Mouse (Mus musculus) kidney, postnatal 0 days (tissue): ENCODE results near the gene Ehbp1l1. TPM values are rescaled to one million over a fixed set of nuclear protein-coding genes. Genes with fewer than 3 reads are reported as not detected.

Source experiments
- ATAC-seq: fragments of 200-750 bp; cut with Nextera tagmentation; replicated peaks from 2 replicates; pipeline ENCODE4 v1.8.0; 2017; ENCODE audit warnings: low read depth, moderate number of reproducible peaks, moderate TSS enrichment, moderate library complexity; ENCODE audit not compliant: low FRiP score
- DNase-seq: peaks from one replicate; pipeline ENCODE4 v3.0.0-alpha.2; 2016; ENCODE audit warnings: low spot score
- H3K27ac ChIP-seq: fragments of 300-500 bp; sonication (generic); 2 replicates; pipeline ENCODE4 v1.5.1; 2014; ENCODE audit warnings: mild to moderate bottlenecking
- H3K27me3 ChIP-seq: fragments of 300-500 bp; sonication (generic); 2 replicates; pipeline ENCODE4 v1.6.1; 2014; ENCODE audit warnings: low read length, mixed read lengths; ENCODE audit not compliant: insufficient read depth
- H3K36me3 ChIP-seq: fragments of 300-500 bp; sonication (generic); 2 replicates; pipeline ENCODE4 v1.6.1; 2014; ENCODE audit warnings: low read length, mixed read lengths; ENCODE audit not compliant: insufficient read depth
- H3K4me1 ChIP-seq: fragments of 300-500 bp; sonication (generic); replicated peaks from 2 replicates; pipeline ENCODE4 v1.6.1; 2014; ENCODE audit warnings: antibody characterized with exemption, low read length, mixed read lengths; ENCODE audit not compliant: insufficient read depth
- H3K4me2 ChIP-seq: fragments of 300-500 bp; sonication (generic); 2 replicates; pipeline ENCODE4 v1.6.1; 2014; ENCODE audit warnings: mild to moderate bottlenecking, low read length, moderate library complexity, mixed read lengths
- H3K4me3 ChIP-seq: fragments of 300-500 bp; sonication (generic); replicated peaks from 2 replicates; pipeline ENCODE4 v1.5.1; 2014; ENCODE audit warnings: low read depth, low read length
- H3K9ac ChIP-seq: fragments of 300-500 bp; sonication (generic); 2 replicates; pipeline ENCODE4 v1.6.1; 2014; ENCODE audit warnings: low read depth, low read length
- H3K9me3 ChIP-seq: fragments of 300-500 bp; sonication (generic); replicated peaks from 2 replicates; pipeline ENCODE4 v1.6.1; 2016; ENCODE audit warnings: low read length, inconsistent platforms, mixed read lengths
- CTCF ChIP-seq: IDR thresholded peaks from 2 replicates; pipeline ENCODE4 v1.5.1; 2016; ENCODE audit warnings: antibody characterized with exemption, low read depth, mild to moderate bottlenecking, moderate library complexity
- WGBS: fragments of 180-500 bp; shearing (Covaris S2); extraction: QIAGEN DNeasy Blood & Tissue Kit; methylation state at CpG from one replicate; pipeline ENCODE4 v1.1.7; 2014; 5-methylcytosine and 5-hydroxymethylcytosine counted together
- polyA plus RNA-seq: library from polyadenylated mRNA; unstranded; fragments of >200 nt; fragmentation: Nextera tagmentation; extraction: Ambion mirVana; gene quantifications from 2 replicates; pipeline ENCODE4 v1.2.1, GENCODE M21; 2015

Ehbp1l1 gene
- polyA plus RNA-seq, 1 experiment from 2014 or later = 14.3 TPM

DNA sequence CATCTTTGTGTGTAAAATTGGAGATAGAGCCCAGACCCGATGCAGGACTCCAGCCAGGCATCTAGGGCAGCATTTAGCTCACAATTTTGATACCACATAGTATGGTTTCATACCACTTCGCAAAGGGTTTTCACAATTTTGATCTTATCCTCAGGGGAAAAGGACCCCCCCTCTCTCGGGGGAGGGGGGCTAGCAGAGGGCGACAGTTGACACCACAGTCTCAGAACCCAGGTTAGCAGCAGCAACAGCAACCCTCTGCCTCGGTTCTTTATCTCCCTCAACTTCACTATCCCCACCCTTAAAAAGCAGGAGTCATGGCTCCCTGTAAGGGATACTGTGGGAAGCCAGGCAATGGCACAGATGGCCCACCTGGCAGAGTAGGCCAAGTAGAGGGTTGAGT lies 12.9 kb downstream of the Ehbp1l1 start:
- WGBS = 64% methylated on average over 5 of the region's 5 CpGs
- H3K27me3 ChIP-seq = no peaks in the 10 kb centered on the region
- no peak overlapping the region for H3K9ac ChIP-seq
- H3K4me1 ChIP-seq = peaks cover 3% of the 10 kb centered on the region; the same call in 1 of the 2 replicates
- DNase-seq (no peak), ATAC-seq (peak; percentile 17; the same call in 1 of the 2 replicates)
- H3K4me2 ChIP-seq = no peak overlapping the region
- no peaks in the 10 kb centered on the region for H3K9me3 ChIP-seq
- no peak for TF ChIP-seq CTCF
- peak overlapping the region; percentile 39; the same call in 1 of the 2 replicates for H3K27ac ChIP-seq
- no peak overlapping the region for H3K4me3 ChIP-seq
- H3K36me3 ChIP-seq = peaks cover 11% of the 10 kb centered on the region; the same call in 1 of the 2 replicates

DNA sequence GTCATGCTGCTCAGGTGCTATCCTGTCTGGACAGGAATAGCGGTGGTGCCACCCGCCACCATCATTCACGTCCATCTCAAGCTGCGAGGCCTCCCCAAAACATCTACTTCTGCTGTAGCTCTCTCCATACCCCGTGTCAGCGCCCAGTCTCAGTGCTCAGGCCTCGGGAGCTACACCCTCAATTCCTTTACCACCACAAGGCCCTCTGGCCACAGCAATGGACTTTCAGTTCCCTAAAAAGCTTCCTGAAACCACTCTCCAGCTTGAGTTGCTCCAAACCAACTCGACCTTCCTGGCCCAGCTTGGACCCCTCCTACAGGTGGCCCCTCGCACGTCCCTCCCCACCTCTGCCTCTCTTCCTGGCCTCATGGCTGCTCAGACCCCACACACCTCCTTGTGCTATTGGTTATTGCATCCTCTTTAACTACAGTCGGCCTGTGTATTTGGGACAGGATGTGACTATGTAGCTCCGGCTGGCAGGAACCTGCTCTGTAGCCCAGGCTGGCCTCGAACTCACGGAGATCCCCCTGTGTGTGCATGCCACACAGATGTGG lies 14.1 kb downstream of the Ehbp1l1 start:
- ATAC-seq = no peak
- H3K4me1 ChIP-seq = peaks cover 3% of the 10 kb centered on the region; the same call in 1 of the 2 replicates
- no peaks in the 10 kb centered on the region for H3K27me3 ChIP-seq
- DNase-seq = no peak
- H3K4me2 ChIP-seq = no peak overlapping the region
- H3K9ac ChIP-seq = no peak overlapping the region
- H3K36me3 ChIP-seq = peaks cover 14% of the 10 kb centered on the region; the same call in 1 of the 2 replicates
- H3K4me3 ChIP-seq = no peak overlapping the region
- H3K27ac ChIP-seq = no peak overlapping the region
- no peak for TF ChIP-seq CTCF
- H3K9me3 ChIP-seq = no peaks in the 10 kb centered on the region
- WGBS = 91% methylated on average over 14 of the region's 14 CpGs

DNA sequence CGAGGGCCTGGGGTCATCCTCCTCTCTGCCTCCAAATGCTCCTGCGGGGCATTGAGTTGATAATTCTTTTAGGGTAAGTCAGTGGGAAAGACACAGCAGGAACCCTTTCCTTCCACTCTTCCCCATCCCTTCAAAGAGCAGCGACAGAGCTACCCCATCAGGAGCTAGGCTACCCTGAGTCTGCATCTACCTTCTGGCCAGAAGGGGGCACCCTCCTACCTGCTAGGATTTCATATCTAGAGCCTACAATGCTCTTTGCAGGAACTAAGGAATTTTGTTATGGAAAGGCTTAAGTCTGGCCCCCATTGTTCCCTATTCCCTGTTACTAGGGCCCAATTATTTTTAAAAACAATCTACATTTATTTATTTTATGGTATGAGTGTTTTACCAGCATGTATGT lies 14.9 kb downstream of the Ehbp1l1 start:
- DNase-seq (peak; percentile 88), ATAC-seq (no peak)
- TF ChIP-seq CTCF = peak; percentile 87
- Histone ChIP-seq H3K36me3 (peaks cover 14% of the 10 kb centered on the region; the same call in 1 of the 2 replicates), H3K4me3 (no peak overlapping the region), H3K27ac (no peak overlapping the region), H3K9me3 (no peaks in the 10 kb centered on the region), H3K4me2 (no peak overlapping the region), H3K9ac (no peak overlapping the region), H3K4me1 (peaks cover 3% of the 10 kb centered on the region; the same call in 1 of the 2 replicates), H3K27me3 (no peaks in the 10 kb centered on the region)
- WGBS = 16% methylated on average over 3 of the region's 3 CpGs

DNA sequence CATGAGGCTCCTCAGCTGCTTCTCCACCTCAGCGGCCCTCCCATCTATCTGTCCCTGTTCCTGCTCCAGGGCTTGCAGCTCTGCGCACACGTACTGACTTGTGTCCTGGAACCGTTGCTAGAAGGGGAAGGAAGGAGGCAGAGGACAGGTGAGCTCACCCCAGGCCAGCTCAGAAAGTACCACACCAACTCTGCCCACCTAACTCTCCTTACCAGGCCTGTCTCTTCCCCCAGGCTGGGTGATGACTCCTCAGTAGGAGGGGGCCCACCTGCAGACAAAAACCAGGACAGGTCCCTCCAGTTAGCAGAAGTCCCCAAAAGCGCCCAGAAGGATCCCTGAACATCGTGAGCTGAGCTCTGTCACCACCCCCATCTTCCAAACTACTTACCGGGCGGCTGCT lies 15.5 kb downstream of the Ehbp1l1 start:
- DNase-seq (no peak), ATAC-seq (no peak)
- H3K9ac ChIP-seq = no peak overlapping the region
- H3K4me2 ChIP-seq = no peak overlapping the region
- no peaks in the 10 kb centered on the region for H3K9me3 ChIP-seq
- peaks cover 14% of the 10 kb centered on the region; the same call in 1 of the 2 replicates for H3K36me3 ChIP-seq
- no peak overlapping the region for H3K4me3 ChIP-seq
- no peaks in the 10 kb centered on the region for H3K27me3 ChIP-seq
- no peak overlapping the region for H3K27ac ChIP-seq
- 86% methylated on average over 8 of the region's 8 CpGs for WGBS
- no peak for TF ChIP-seq CTCF
- peaks cover 3% of the 10 kb centered on the region; the same call in 1 of the 2 replicates for H3K4me1 ChIP-seq

DNA sequence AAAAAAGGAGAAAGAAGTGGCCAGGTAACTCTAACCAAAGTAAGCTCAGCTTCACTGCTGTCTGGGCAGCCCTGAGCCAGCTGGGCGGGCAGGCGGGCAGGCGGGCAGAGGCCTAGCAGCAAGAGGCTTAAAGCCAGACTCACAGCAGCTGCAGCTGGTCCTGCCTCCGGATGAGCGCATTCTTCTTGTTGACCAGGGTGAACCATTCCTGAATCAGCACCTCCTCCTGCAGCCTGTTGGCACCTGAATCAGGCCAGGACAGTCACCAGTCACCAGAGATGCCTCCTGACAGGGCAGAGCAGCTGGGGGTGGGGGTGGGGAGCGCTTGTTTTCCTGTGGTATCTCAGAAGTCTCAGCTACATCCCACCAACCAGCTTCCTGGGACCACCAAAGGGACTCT lies 16.0 kb downstream of the Ehbp1l1 start:
- no peak for ATAC-seq
- Histone ChIP-seq H3K4me2 (no peak overlapping the region), H3K4me1 (peaks cover 3% of the 10 kb centered on the region; the same call in 1 of the 2 replicates), H3K4me3 (no peak overlapping the region), H3K27ac (no peak overlapping the region), H3K27me3 (no peaks in the 10 kb centered on the region), H3K36me3 (peaks cover 14% of the 10 kb centered on the region; the same call in 1 of the 2 replicates), H3K9me3 (no peaks in the 10 kb centered on the region), H3K9ac (no peak overlapping the region)
- no peak for TF ChIP-seq CTCF
- DNase-seq = no peak
- 91% methylated on average over 6 of the region's 6 CpGs for WGBS

DNA sequence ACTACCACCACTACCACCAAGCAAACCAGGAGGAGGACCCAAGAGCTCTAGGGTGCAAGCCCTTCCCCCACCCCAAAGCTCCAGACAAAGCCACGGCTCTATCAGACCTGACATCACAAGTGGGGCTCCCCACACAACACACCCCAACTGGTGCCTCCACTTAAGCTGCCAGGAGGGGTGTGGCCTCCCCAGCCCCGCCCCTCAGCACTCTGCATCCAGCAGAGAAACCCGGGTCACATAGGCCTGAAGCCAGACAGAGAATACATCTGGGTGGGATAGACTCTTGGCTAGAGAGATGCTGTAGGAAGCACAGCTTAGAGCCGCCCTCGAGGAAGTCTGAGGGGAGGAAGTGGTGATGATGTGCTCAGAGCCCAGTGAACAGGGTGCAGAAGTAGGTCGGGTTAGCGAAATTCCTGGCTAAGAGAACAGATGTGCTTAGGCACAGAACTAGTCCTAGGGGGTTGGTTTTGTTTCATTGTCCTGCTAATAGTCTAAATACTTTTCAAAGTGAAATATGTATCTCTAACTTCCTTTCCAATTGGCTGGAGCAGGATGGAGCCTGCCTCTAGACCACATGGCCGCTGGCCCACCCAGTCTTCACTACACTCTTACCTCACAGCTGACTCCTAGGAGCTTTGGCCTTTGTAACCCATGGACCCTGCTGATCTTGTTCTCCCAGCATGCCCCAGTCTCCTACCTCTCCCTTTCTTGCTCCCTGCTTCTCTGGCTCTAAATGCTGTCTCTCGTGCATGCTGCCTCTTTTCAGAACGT lies 21.1 kb downstream of the Ehbp1l1 start:
- DNase-seq (peak; percentile 77), ATAC-seq (peak; percentile 55; the same call in 1 of the 2 replicates)
- H3K9ac ChIP-seq = no peak overlapping the region
- H3K27me3 ChIP-seq = no peaks in the 10 kb centered on the region
- H3K4me1 ChIP-seq = 0 out of 2 replicates have a peak, but pooled peaks cover 6% of the 10 kb centered on the region
- no peaks in the 10 kb centered on the region for H3K9me3 ChIP-seq
- TF ChIP-seq CTCF = no peak
- no peak overlapping the region for H3K4me3 ChIP-seq
- WGBS = 37% methylated on average over 10 of the region's 10 CpGs
- peaks cover 33% of the 10 kb centered on the region for H3K36me3 ChIP-seq
- peak overlapping the region; percentile 33 for H3K27ac ChIP-seq
- H3K4me2 ChIP-seq = no peak overlapping the region
